10 mouse cellular contexts compared by ENCODE assay signal in the genomic region with DNA sequence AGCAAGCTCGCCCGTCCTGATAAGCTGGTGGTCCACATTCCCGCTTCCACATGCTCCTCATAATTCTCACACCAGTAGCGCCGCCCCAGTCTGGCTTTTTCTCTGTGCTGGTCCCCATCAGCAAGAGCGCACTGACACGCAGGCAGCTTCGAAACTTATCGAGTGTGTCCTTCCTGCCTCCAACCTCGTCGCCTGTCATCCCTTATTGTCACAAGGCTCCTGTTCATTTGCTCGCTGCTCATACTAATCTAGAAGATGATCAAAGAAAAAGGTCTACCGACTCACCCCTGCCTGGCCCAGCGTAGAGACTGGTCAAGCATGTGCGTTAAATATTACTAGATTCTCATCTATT. TPM values are rescaled to one million over a fixed set of nuclear protein-coding genes. Genes with fewer than 3 reads are reported as not detected.
DNase-seq lines count a peak whose midpoint lies in the region; ATAC-seq lines count a peak whose summit lies in the region.
"Had no signal": no experiment of that assay in that cellular context is flagged by ENCODE, and none has a peak within 500 bp of the region (broad histone marks: within the 10 kb centered on the region; RNA-seq: fewer than 3 reads in every experiment).

No protein-coding gene starts in this region.

- no peak overlapping the region for H3K4me3 ChIP-seq in midbrain, embryonic 11.5 days (ENCODE audit: low read depth, low read length)
- no peak overlapping the region for H3K4me3 ChIP-seq in midbrain, embryonic 10.5 days
- peak overlapping the region; percentile 14 for H3K4me3 ChIP-seq in hindbrain, embryonic 16.5 days (ENCODE audit: low read length)

- DNase-seq in cerebellum, adult 11 months = no peak
- no peak for DNase-seq in midbrain, embryonic 11.5 days (ENCODE audit: low spot score, missing footprints)
- DNase-seq in midbrain, embryonic 10.5 days (ENCODE audit: low spot score) = no peak
- DNase-seq in thymus, postnatal 36 days = peak; percentile 35
- no peak for DNase-seq in frontal cortex, postnatal 10 days (ENCODE audit: low spot score in 2 of 2)
- DNase-seq in kidney, postnatal 10 days = no peak

- ATAC-seq in cerebellum, adult (ENCODE audit: insufficient number of reproducible peaks, low FRiP score, low TSS enrichment) = 0 out of 2 replicates have a peak, but pooled peaks have one; percentile 40
- ATAC-seq in midbrain, embryonic 11.5 days (ENCODE audit: low FRiP score) = peak; percentile 35; the same call in 1 of the 2 replicates
- ATAC-seq in hindbrain, embryonic 16.5 days = peak; percentile 81

- no peaks in the 10 kb centered on the region for H3K27me3 ChIP-seq in midbrain, embryonic 11.5 days (ENCODE audit: control insufficient read depth, insufficient read depth, low read length)
- no peaks in the 10 kb centered on the region for H3K27me3 ChIP-seq in midbrain, embryonic 10.5 days (ENCODE audit: low read depth, poor library complexity, severe bottlenecking)
- H3K27me3 ChIP-seq in hindbrain, embryonic 16.5 days (replicated peaks; ENCODE audit: control insufficient read depth, insufficient read depth, low read length) = no peaks in the 10 kb centered on the region

- H3K4me2 ChIP-seq in midbrain, embryonic 11.5 days = no peak overlapping the region
- peak overlapping the region; percentile 47 for H3K4me2 ChIP-seq in hindbrain, embryonic 16.5 days (ENCODE audit: low read length)

- no peak overlapping the region for H3K27ac ChIP-seq in midbrain, embryonic 11.5 days (ENCODE audit: low read depth, low read length)
- no peak overlapping the region for H3K27ac ChIP-seq in midbrain, embryonic 10.5 days (replicated peaks)
- peak overlapping the region; percentile 68 for H3K27ac ChIP-seq in hindbrain, embryonic 16.5 days (ENCODE audit: low read depth, low read length)

- H3K36me3 ChIP-seq in midbrain, embryonic 11.5 days (ENCODE audit: control insufficient read depth, insufficient read depth, low read length) = no peaks in the 10 kb centered on the region
- H3K36me3 ChIP-seq in midbrain, embryonic 10.5 days = no peaks in the 10 kb centered on the region
- no peaks in the 10 kb centered on the region for H3K36me3 ChIP-seq in hindbrain, embryonic 16.5 days (ENCODE audit: control insufficient read depth, insufficient read depth, low read length)

- WGBS in midbrain, embryonic 11.5 days = 73% methylated on average over 15 of the region's 15 CpGs
- 85% methylated on average over 15 of the region's 15 CpGs for WGBS in midbrain, embryonic 10.5 days
- WGBS in hindbrain, embryonic 16.5 days = 35% methylated on average over 15 of the region's 15 CpGs

- H3K9ac ChIP-seq in midbrain, embryonic 11.5 days (ENCODE audit: low read length) = no peak overlapping the region
- H3K9ac ChIP-seq in hindbrain, embryonic 16.5 days (ENCODE audit: low read depth, low read length) = peak overlapping the region; percentile 15; the same call in 1 of the 2 replicates

- no peaks in the 10 kb centered on the region for H3K9me3 ChIP-seq in midbrain, embryonic 11.5 days (ENCODE audit: control insufficient read depth, low read length)
- H3K9me3 ChIP-seq in midbrain, embryonic 10.5 days (replicated peaks) = no peaks in the 10 kb centered on the region
- no peaks in the 10 kb centered on the region for H3K9me3 ChIP-seq in hindbrain, embryonic 16.5 days (ENCODE audit: control insufficient read depth, low read length)

- peaks cover 2% of the 10 kb centered on the region; the same call in 1 of the 2 replicates for H3K4me1 ChIP-seq in midbrain, embryonic 11.5 days (ENCODE audit: control insufficient read depth, insufficient read depth, low read length)
- peaks cover 15% of the 10 kb centered on the region for H3K4me1 ChIP-seq in midbrain, embryonic 10.5 days
- H3K4me1 ChIP-seq in hindbrain, embryonic 16.5 days (ENCODE audit: control insufficient read depth, insufficient read depth, low read depth, low read length) = peaks cover 6% of the 10 kb centered on the region; the same call in 1 of the 2 replicates

RNA-seq across cellular contexts. Expression of a gene that starts 44.8 kb away (rescaled TPM):
- not detected in 2 replicates for polyA plus RNA-seq in midbrain, embryonic 11.5 days (2014; fragmentation: Nextera tagmentation; extraction: Ambion mirVana)
- polyA plus RNA-seq in midbrain, embryonic 10.5 days (2016; fragmentation: Nextera tagmentation; extraction: Ambion mirVana) = not detected in 2 replicates
- polyA plus RNA-seq in hindbrain, embryonic 16.5 days (2015; fragmentation: Nextera tagmentation; extraction: Ambion mirVana) = not detected in 2 replicates
- polyA plus RNA-seq: liver, adult 2 months; testis, adult 2 months had no signal

RNA-seq across cellular contexts. Expression of a gene that starts 45.1 kb away (rescaled TPM):
- polyA plus RNA-seq in midbrain, embryonic 11.5 days (2014; fragmentation: Nextera tagmentation; extraction: Ambion mirVana) = not detected in 2 replicates
- polyA plus RNA-seq in midbrain, embryonic 10.5 days (2016; fragmentation: Nextera tagmentation; extraction: Ambion mirVana) = not detected in 2 replicates
- not detected in 2 replicates for polyA plus RNA-seq in hindbrain, embryonic 16.5 days (2015; fragmentation: Nextera tagmentation; extraction: Ambion mirVana)
- polyA plus RNA-seq: testis, adult 2 months had no signal

Comparison
In these comparisons a context has a peak if more than half of its experiments do, and no peak if none do; other contexts are left out.
1. DNase-seq: peak in thymus, postnatal 36 days (2 of 2); none in cerebellum, adult 11 months (single experiment), midbrain, embryonic 11.5 days (single experiment), midbrain, embryonic 10.5 days (single experiment), frontal cortex, postnatal 10 days (0 of 2) and kidney, postnatal 10 days (single experiment).
2. Peak in every context shown above with its lines, with median percentiles within 50 percentile points of each other: ATAC-seq.